Mouse (Mus musculus) small intestine, adult 2 months (tissue): ENCODE results near the gene Hmgb2. TPM values are rescaled to one million over a fixed set of nuclear protein-coding genes. Genes with fewer than 3 reads are reported as not detected.

Experiments
- H3K27ac ChIP-seq: fragments of 200-500 bp; 2 replicates; pipeline ENCODE4 v1.5.1; 2012; ENCODE audit warnings: low read depth, low read length, control low read depth, inconsistent platforms; ENCODE audit not compliant: insufficient read depth
- H3K27me3 ChIP-seq: fragments of 200-500 bp; 2 replicates; pipeline ENCODE4 v1.6.1; 2012; ENCODE audit warnings: mild to moderate bottlenecking, moderate library complexity, low read length, inconsistent platforms; ENCODE audit not compliant: control insufficient read depth, insufficient read depth
- H3K36me3 ChIP-seq: fragments of 200-500 bp; 2 replicates; pipeline ENCODE4 v1.6.1; 2012; ENCODE audit warnings: mild to moderate bottlenecking, low read length, control low read depth, inconsistent platforms; ENCODE audit not compliant: control insufficient read depth, insufficient read depth
- H3K4me1 ChIP-seq: fragments of 200-500 bp; 2 replicates; pipeline ENCODE4 v1.6.1; 2012; ENCODE audit warnings: low read length, inconsistent platforms, mixed read lengths; ENCODE audit not compliant: control insufficient read depth, insufficient read depth, insufficient read length
- H3K4me3 ChIP-seq: fragments of 200-500 bp; 2 replicates; pipeline ENCODE4 v1.5.1; 2012; ENCODE audit warnings: low read depth, mild to moderate bottlenecking, control low read depth, inconsistent platforms, low read length, moderate library complexity
- CTCF ChIP-seq: fragments of 200-500 bp; IDR thresholded peaks from 2 replicates; pipeline ENCODE4 v1.5.1; 2012; ENCODE audit warnings: low read depth, mild to moderate bottlenecking, control low read depth, inconsistent platforms, low read length, moderate library complexity, mixed read lengths; ENCODE audit not compliant: insufficient replicate concordance, insufficient read length; ENCODE audit errors: extremely low read depth
- POLR2A ChIP-seq: fragments of 200-500 bp; IDR thresholded peaks from 2 replicates; pipeline ENCODE4 v1.6.1; 2012; ENCODE audit warnings: low read depth, mild to moderate bottlenecking, control low read depth, inconsistent platforms, low read length, moderate library complexity
- WGBS: fragments of 180-500 bp; shearing (Covaris S2); methylation state at CpG from one replicate; pipeline ENCODE4 v1.1.7; 2018; 5-methylcytosine and 5-hydroxymethylcytosine counted together
- polyA plus RNA-seq: library from polyadenylated mRNA; depleted of rRNA; stranded (reverse); fragments of >200 nt; gene quantifications from 2 replicates; pipeline ENCODE4 v1.2.3, GENCODE M21; 2012; rRNA removed

Gene Hmgb2
- polyA plus RNA-seq, 1 experiment: 7.9 TPM

DNA sequence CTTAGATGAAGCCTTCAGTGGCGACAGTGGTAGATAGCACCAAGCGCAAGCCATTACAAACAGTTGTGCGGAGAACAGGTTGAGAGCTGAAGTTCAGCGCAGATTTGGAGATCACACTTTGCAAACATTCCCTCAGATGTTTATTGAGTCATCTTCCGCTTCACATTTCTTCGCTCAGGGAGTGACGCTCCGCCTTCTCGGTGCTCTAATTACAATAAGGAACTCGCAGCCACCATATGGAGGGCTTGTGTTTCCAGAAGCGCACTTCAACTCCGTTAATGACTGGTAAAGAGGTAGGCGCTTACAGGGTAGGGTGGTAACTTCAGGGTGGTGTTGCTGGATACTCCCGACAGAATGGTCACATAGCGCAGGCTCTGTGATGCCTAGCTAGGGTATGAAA is 52.0 kb downstream of the Hmgb2 start:
- no peaks in the 10 kb centered on the region for H3K27me3 ChIP-seq
- no peaks in the 10 kb centered on the region for H3K4me1 ChIP-seq
- TF ChIP-seq CTCF (no peak), POLR2A (no peak)
- peaks cover 4% of the 10 kb centered on the region; the same call in 1 of the 2 replicates for H3K36me3 ChIP-seq
- WGBS: 83% methylated on average over 15 of the region's 15 CpGs
- H3K4me3 ChIP-seq: no peak overlapping the region
- H3K27ac ChIP-seq: no peak overlapping the region

- Histone ChIP-seq H3K27me3 (no peaks in the 10 kb centered on the region), H3K4me3 (no peak overlapping the region), H3K4me1 (no peaks in the 10 kb centered on the region), H3K27ac (no peak overlapping the region), H3K36me3 (peaks cover 4% of the 10 kb centered on the region; the same call in 1 of the 2 replicates)
- WGBS: 32% methylated on average over 6 of the region's 6 CpGs
- no peak for TF ChIP-seq CTCF
- TF ChIP-seq POLR2A: no peak
Observed at GRCm38 (mm10) chr8:57565039-57565438, 53.3 kb downstream of the Hmgb2 start.

Other genes starting within 250 kb of the Hmgb2 start
- gene Hand2, start 190.9 kb upstream of the Hmgb2 start, polyA plus RNA-seq: 5.5 and 6.5 TPM in 2 replicates
- gene Scrg1, start 56.0 kb upstream of the Hmgb2 start, polyA plus RNA-seq: not detected in 2 replicates
- 12.2 and 17.9 TPM in 2 replicates for gene Sap30, start 24.0 kb upstream of the Hmgb2 start, polyA plus RNA-seq
- gene Galnt7, start 141.1 kb downstream of the Hmgb2 start, polyA plus RNA-seq: 2.2 and 3.7 TPM in 2 replicates